Mouse (Mus musculus) limb, embryonic 10.5 days (tissue): ENCODE measurements at regions not wholly inside any gene's neighbourhood (a gene's known extent, or its start where the extent isn't known, plus 50 kb on each side); places are given as distances from the start of the nearest gene placed in this dataset.

Experiments
- DNase-seq: peaks from one replicate; pipeline ENCODE4 v3.0.0-alpha.2; 2017; ENCODE audit warnings: low spot score
- H3K27ac ChIP-seq: fragments of 300-500 bp; sonication (generic); 2 replicates; pipeline ENCODE4 v1.5.1; 2016; ENCODE audit warnings: mild to moderate bottlenecking
- H3K27me3 ChIP-seq: fragments of 300-500 bp; sonication (generic); 2 replicates; pipeline ENCODE4 v1.6.1; 2016; ENCODE audit warnings: low read depth, mild to moderate bottlenecking; ENCODE audit not compliant: poor library complexity, severe bottlenecking
- H3K36me3 ChIP-seq: fragments of 300-500 bp; sonication (generic); 2 replicates; pipeline ENCODE4 v1.6.1; 2016; ENCODE audit warnings: mild to moderate bottlenecking, moderate library complexity
- H3K4me1 ChIP-seq: fragments of 300-500 bp; sonication (generic); 2 replicates; pipeline ENCODE4 v1.6.1; 2016
- H3K4me3 ChIP-seq: fragments of 300-500 bp; sonication (generic); 2 replicates; pipeline ENCODE4 v1.5.1; 2016; ENCODE audit warnings: mild to moderate bottlenecking, moderate library complexity
- H3K9me3 ChIP-seq: fragments of 300-500 bp; sonication (generic); replicated peaks from 2 replicates; pipeline ENCODE4 v1.6.1; 2016; ENCODE audit warnings: mild to moderate bottlenecking
- WGBS: fragments of 180-500 bp; shearing (Covaris S2); methylation state at CpG from one replicate; pipeline ENCODE4 v1.1.7; 2016; 5-methylcytosine and 5-hydroxymethylcytosine counted together

GRCm38 (mm10) chr13:112134701-112135100 lies 153.6 kb upstream of the Ankrd55 start:
- peaks cover 16% of the 10 kb centered on the region for H3K4me1 ChIP-seq
- no peak overlapping the region for H3K4me3 ChIP-seq
- no peaks in the 10 kb centered on the region for H3K9me3 ChIP-seq
- no peaks in the 10 kb centered on the region for H3K27me3 ChIP-seq
- WGBS = 94% methylated on average over 4 of the region's 4 CpGs
- H3K36me3 ChIP-seq = no peaks in the 10 kb centered on the region
- no peak overlapping the region for H3K27ac ChIP-seq
- DNase-seq = no peak

- Histone ChIP-seq H3K4me1 (peaks cover 15% of the 10 kb centered on the region), H3K27ac (no peak overlapping the region), H3K27me3 (no peaks in the 10 kb centered on the region), H3K36me3 (no peaks in the 10 kb centered on the region), H3K9me3 (no peaks in the 10 kb centered on the region), H3K4me3 (no peak overlapping the region)
- 93% methylated on average over 5 of the region's 5 CpGs for WGBS
- DNase-seq = no peak
Observed at GRCm38 (mm10) chr13:112135777-112136176, 152.5 kb upstream of the Ankrd55 start.

GRCm38 (mm10) chr13:112136850-112137249 lies 151.4 kb upstream of the Ankrd55 start:
- WGBS = 68% methylated on average over 1 of the region's 1 CpGs

GRCm38 (mm10) chr13:112140871-112141270 lies 147.4 kb upstream of the Ankrd55 start:
- no peaks in the 10 kb centered on the region for H3K9me3 ChIP-seq
- H3K36me3 ChIP-seq = no peaks in the 10 kb centered on the region
- WGBS = 78% methylated on average over 5 of the region's 5 CpGs
- H3K4me1 ChIP-seq = no peaks in the 10 kb centered on the region
- no peaks in the 10 kb centered on the region for H3K27me3 ChIP-seq
- no peak overlapping the region for H3K27ac ChIP-seq
- no peak overlapping the region for H3K4me3 ChIP-seq
- no peak for DNase-seq

More at GRCm38 (mm10) chr13:112136850-112137249, 151.4 kb upstream of the Ankrd55 start:
- Histone ChIP-seq H3K27ac (no peak overlapping the region), H3K9me3 (no peaks in the 10 kb centered on the region), H3K36me3 (no peaks in the 10 kb centered on the region), H3K27me3 (no peaks in the 10 kb centered on the region), H3K4me1 (peaks cover 6% of the 10 kb centered on the region), H3K4me3 (no peak overlapping the region)
- no peak for DNase-seq

GRCm38 (mm10) chr13:112144393-112145348 lies 143.6 kb upstream of the Ankrd55 start:
- DNase-seq = no peak
- WGBS = 80% methylated on average over 7 of the region's 7 CpGs
- H3K4me1 ChIP-seq = no peaks in the 10 kb centered on the region
- H3K36me3 ChIP-seq = no peaks in the 10 kb centered on the region
- no peaks in the 10 kb centered on the region for H3K27me3 ChIP-seq
- H3K4me3 ChIP-seq = no peak overlapping the region
- H3K9me3 ChIP-seq = no peaks in the 10 kb centered on the region
- no peak overlapping the region for H3K27ac ChIP-seq

- H3K9me3 ChIP-seq = no peaks in the 10 kb centered on the region
- WGBS = 21% methylated on average over 27 of the region's 27 CpGs
- peak; percentile 40 for DNase-seq
- no peaks in the 10 kb centered on the region for H3K36me3 ChIP-seq
- H3K4me3 ChIP-seq = peak overlapping the region; percentile 37
- H3K27ac ChIP-seq = peak overlapping the region; percentile 61; the same call in 1 of the 2 replicates
- H3K27me3 ChIP-seq = 0 out of 2 replicates have a peak, but pooled peaks cover 8% of the 10 kb centered on the region
- H3K4me1 ChIP-seq = peaks cover 22% of the 10 kb centered on the region
Observed at GRCm38 (mm10) chr13:112152614-112153550, 135.4 kb upstream of the Ankrd55 start.

DNA sequence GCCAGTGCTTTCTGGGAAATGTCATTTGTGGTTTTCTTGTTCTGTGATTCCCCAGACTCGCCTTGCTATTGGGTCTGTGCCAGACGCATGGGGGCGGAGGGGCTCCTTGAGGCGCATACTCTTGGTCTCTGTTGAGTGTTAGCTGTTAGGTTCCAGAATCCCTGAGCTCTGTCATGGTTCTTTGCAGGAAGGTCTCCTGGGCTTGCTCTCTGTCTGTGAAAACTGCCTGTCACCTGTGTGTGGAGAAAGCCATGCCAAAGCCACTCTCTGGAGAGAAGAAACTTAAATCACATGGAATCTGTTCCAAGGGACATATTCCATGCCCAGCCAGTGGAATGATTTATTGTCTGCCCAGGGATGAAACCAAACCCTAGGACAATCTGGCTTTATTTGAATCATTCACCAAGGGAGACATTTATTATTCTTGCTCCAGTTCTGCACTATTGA lies 134.5 kb upstream of the Ankrd55 start:
- DNase-seq = peak; percentile 40
- no peak overlapping the region for H3K27ac ChIP-seq
- H3K27me3 ChIP-seq = 0 out of 2 replicates have a peak, but pooled peaks cover 8% of the 10 kb centered on the region
- H3K9me3 ChIP-seq = no peaks in the 10 kb centered on the region
- no peaks in the 10 kb centered on the region for H3K36me3 ChIP-seq
- WGBS = 40% methylated on average over 4 of the region's 4 CpGs
- peaks cover 22% of the 10 kb centered on the region for H3K4me1 ChIP-seq
- no peak overlapping the region for H3K4me3 ChIP-seq

DNA sequence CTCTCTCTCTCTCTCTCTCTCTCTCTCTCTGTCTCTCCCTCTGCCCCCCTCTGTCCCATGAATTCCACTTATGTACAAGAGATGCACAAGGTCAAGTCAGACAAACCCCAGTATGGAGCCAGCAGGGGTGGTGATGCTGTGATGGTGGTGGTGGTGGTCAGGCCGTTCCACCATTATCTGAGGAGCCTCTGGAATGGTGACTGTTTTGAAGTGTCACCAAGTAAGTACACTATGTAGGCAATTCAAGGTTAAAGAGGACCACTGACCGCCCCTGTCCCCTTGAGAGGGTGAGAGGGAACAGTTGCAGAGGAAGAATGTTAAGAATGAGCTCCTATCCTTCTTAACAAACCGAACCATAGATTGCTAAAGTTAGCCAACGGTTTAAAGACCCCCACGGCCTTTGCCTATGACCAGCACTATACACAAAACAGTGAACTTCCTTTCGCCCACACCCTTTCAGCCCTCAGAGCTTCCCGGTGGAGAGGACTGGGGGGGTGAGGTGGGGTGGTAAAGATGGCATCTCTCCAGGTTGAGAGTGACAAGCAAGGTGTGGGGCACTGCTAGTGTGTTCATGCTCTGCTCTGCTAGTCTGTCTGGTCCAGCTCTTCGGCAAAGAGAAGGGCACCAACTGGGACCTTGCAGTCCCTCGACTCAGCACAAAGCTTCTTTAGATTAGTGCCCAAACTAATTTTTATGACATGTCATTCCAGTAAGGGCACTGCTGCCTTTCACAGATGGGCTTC lies 128.7 kb upstream of the Ankrd55 start:
- H3K4me1 ChIP-seq = peaks cover 23% of the 10 kb centered on the region
- no peaks in the 10 kb centered on the region for H3K9me3 ChIP-seq
- no peaks in the 10 kb centered on the region for H3K27me3 ChIP-seq
- WGBS = 80% methylated on average over 9 of the region's 9 CpGs
- no peaks in the 10 kb centered on the region for H3K36me3 ChIP-seq
- no peak for DNase-seq
- no peak overlapping the region for H3K4me3 ChIP-seq
- H3K27ac ChIP-seq = no peak overlapping the region

DNA sequence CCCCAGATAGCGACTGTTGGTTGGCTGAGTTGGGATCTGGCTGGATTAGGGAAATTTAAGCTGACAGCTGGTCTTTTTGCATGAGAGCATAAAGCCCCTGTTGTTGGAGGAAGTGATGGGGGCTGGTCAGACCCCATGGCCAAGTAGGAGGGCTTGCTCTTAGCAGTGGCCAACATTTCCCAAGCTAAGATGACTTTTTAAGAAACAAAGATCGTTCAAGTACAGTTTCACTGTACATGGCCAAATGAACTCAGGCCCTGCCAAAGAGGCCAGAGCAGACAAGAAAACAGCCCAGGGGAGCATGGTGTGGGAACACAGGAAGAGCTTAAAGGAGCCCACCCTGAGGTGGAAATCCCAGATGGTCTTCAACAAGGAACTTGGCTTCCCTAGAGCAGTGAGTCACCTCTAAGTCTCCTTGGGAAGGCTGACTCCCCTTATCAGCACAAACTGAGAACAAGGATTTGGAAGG lies 128.0 kb upstream of the Ankrd55 start:
- Histone ChIP-seq H3K36me3 (no peaks in the 10 kb centered on the region), H3K27me3 (no peaks in the 10 kb centered on the region), H3K9me3 (no peaks in the 10 kb centered on the region), H3K4me3 (no peak overlapping the region), H3K27ac (no peak overlapping the region), H3K4me1 (peaks cover 23% of the 10 kb centered on the region)
- WGBS = 71% methylated on average over 2 of the region's 2 CpGs
- no peak for DNase-seq

GRCm38 (mm10) chr13:112160726-112161125 lies 127.5 kb upstream of the Ankrd55 start:
- no peak for DNase-seq
- Histone ChIP-seq H3K27ac (no peak overlapping the region), H3K4me1 (peaks cover 24% of the 10 kb centered on the region), H3K4me3 (no peak overlapping the region), H3K9me3 (no peaks in the 10 kb centered on the region), H3K36me3 (no peaks in the 10 kb centered on the region), H3K27me3 (no peaks in the 10 kb centered on the region)
- 83% methylated on average over 2 of the region's 2 CpGs for WGBS

DNA sequence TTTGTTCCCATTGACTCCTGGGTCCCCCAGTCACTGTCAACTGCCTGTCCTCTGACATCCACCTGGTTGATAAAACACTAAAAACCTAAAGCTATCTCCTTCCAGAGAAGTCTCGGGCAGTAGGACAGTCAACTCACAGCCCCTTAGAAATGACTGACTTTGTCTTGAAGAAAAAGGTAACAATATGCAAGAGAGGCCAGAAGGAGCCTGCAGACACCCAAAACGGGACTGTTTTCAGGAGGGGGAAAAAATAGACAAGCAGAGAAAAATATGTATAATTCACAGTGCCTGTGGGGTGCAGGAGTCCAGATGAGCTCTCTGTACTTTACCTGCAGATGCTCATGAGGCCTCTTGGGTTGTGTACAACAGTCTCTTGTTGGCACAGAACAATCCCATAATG lies 126.4 kb upstream of the Ankrd55 start:
- H3K9me3 ChIP-seq = no peaks in the 10 kb centered on the region
- peaks cover 31% of the 10 kb centered on the region for H3K4me1 ChIP-seq
- DNase-seq = no peak
- no peaks in the 10 kb centered on the region for H3K36me3 ChIP-seq
- 89% methylated on average over 2 of the region's 2 CpGs for WGBS
- H3K27me3 ChIP-seq = no peaks in the 10 kb centered on the region
- H3K4me3 ChIP-seq = no peak overlapping the region
- no peak overlapping the region for H3K27ac ChIP-seq

- Histone ChIP-seq H3K9me3 (no peaks in the 10 kb centered on the region), H3K27me3 (no peaks in the 10 kb centered on the region), H3K4me3 (no peak overlapping the region), H3K4me1 (peaks cover 21% of the 10 kb centered on the region), H3K36me3 (no peaks in the 10 kb centered on the region), H3K27ac (no peak overlapping the region)
- WGBS = 59% methylated on average over 2 of the region's 2 CpGs
- no peak for DNase-seq
Observed at GRCm38 (mm10) chr13:112165921-112166320, 122.3 kb upstream of the Ankrd55 start.
